Mouse (Mus musculus): ENCODE data around the gene Lyrm1.

Lyrm1 gene

DNA sequence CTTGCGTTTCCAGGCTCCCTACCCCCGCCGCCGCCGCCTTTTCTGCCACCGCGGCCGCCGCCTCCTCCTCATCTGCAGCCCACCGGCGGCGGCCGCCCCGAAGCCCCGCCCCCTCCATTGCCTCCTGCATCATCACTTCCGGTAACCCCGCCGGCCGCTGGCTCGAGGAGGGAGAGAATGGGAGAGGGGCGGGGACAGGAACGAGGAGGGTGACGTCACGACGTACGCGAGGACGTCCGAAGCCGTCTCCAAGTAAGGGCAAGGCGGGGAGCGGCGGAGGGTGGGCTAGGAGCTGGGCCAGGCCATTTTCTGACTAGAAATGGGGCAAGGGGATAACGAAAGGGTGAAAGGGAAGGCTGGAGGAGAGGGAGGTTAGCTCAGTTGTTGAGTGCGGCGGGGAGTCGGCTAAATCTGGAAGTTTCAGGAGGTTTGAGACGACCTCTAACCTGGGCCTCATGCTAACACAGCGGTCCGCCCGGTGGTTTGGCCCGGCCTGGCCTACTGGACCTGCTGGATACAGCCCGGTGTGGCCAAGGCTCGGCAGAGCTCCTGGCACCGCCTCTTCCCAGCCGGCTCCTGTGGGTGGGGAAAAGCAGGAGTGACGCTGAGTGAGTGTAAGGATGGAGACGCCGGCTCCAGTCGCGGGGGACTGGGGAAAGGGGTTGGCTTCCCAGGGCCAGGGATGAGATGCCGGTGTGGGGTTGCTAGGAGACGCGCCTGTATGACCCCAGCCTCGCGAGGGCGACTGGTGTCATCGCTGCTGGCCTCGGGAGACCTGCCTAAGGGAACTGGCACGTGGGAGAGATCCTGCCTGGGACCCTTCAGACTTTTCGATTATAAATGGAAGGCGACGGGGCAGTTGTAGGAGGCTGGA, at the start of gene Lyrm1, which contains the start of gene Dcun1d3:
TSS of gene Lyrm1 (plus strand) at position 223 of the 874 bp plus-strand sequence.
TSS of gene Dcun1d3 (minus strand) at position 660 of the 874 bp plus-strand sequence.
- peak; percentile 96 for DNase-seq (ENCODE audit: extremely low spot score, low spot score)

DNA sequence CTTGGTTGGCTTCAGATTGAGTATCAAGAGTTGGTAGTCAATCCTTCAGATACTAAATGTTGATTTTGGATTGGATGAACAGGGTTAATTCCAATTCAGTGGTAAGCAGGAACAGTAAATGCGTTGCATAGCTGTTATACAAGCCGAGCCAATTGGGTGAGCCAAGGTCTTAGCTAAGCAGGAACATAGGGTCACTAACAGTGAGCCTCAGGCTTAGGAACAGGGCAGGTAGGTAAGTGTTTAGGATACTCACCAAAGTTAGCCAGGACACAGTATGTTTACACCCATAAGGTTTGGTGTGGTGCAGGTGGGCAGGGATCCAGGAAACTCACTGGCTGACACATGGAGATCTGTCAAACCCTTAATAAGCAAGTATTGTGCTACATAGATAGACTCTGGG, 48.3 kb upstream of the Lyrm1 start:
- DNase-seq (ENCODE audit: extremely low spot score, low spot score), result no peak

DNA sequence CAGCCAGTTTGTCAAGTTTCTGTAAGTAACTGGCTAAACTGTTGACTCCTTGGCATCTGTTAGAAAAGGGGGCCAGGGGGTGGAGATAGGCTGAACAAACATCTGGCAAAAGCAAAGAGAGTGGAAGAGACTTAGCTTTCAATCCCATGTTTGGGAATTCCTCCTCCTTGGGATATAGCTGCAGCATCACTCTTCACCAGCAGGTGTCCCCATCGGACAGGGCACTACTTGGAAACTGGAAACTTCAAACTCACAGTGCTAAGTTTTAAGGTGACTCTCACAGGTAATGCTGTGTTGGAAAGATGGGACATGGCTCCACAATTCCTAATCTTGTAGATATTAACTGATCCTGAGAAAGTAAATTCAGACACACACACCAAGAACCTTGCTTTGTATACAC, 46.6 kb upstream of the Lyrm1 start:
- DNase-seq (ENCODE audit: extremely low spot score, low spot score), result peak; percentile 70

DNA sequence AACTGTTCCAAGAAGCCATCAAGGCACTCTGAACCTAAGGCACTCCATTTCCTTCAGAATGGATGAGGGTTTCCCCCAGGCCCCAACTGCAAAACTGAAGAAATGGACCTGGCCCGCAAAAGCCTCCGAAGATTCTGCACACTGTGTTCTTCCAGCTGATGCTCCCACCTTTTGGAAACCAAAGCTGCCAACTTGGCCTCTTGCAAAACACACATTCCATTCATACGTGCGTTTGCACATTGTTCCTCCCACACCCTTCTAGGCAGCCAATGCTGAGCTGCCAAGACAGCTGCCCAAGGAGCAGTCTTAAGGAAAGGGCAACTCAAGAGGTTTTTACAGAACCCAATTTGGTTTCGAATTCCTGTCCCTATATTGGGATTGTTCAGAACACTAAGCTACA, 44.9 kb upstream of the Lyrm1 start:
- DNase-seq (ENCODE audit: extremely low spot score, low spot score), result no peak

DNA sequence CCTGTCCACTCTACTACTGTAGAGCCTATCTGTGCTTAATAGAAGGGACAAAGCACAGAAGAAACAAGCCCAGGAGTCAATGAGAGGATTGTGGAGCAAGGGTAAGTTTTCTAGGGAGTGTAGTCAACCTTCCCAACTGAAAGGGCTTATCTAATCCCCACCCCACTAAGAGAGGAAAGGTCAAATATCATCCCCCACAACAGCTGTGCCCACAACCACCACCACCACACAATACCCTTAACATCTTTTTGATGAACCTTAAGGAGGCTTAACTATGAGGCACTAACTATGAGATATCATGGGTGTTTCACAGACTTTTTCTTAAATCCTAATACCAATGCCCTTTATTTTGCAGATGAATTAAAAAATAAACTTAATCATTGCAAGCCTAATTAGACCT, 43.2 kb upstream of the Lyrm1 start:
- DNase-seq (ENCODE audit: extremely low spot score, low spot score), result no peak

DNA sequence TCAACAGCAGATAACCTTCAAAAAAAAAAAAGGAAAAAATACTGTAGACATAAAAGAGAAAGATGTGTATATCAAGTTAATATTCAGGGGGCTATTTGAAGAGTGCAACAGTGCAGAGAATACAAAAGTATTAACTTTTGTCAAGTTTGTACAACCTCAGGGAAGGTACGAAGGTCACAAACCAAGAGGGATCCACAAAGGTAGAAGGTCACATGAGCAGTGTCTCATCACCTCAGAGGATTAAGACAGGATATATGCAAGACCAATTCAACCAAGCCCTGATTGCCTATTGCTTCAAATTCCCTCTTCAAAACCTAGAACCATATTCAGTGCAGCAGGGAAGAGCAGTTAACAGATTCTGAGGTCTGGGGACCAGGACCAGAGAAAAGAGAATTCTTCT, 42.5 kb upstream of the Lyrm1 start:
- no peak for DNase-seq (ENCODE audit: extremely low spot score, low spot score)

DNA sequence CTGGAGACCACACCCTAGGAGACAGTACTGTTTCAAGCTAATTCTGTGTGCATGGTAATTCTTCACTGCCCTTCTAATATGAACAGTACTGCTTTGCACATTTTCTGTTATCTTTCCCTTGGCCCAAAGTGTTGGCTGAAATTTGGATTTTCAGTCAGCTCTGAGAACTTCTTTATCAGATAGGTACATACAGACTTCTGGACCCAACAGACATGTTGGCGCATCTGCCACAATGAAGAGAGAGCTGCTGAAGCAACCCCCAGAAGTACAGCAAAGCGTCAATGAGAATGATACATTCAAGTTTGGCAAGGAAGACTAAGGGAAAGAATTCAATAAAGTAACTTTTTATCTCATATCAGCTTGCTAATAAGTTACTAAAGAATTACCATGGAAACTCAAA, 41.3 kb upstream of the Lyrm1 start:
- no peak for DNase-seq (ENCODE audit: extremely low spot score, low spot score)

DNA sequence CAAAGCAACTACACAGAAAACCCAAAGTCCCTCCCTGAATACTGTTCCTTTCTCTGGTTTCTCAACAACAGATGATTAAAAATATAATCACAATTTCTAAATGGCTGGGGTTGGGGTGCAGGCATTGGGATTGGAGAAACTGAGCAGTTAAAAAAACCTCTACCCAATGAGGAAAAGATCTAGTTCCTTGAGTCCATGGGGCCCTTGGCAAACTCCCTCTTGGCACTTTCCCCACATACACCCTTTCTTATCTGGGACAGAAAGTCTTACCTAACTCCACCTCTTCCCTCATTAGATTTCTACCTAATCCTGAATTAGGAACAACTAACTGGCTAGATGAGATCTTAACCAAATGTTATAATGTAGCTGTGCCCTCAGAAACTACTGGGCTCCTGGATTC, 40.6 kb upstream of the Lyrm1 start:
- DNase-seq (ENCODE audit: extremely low spot score, low spot score), result no peak

DNA sequence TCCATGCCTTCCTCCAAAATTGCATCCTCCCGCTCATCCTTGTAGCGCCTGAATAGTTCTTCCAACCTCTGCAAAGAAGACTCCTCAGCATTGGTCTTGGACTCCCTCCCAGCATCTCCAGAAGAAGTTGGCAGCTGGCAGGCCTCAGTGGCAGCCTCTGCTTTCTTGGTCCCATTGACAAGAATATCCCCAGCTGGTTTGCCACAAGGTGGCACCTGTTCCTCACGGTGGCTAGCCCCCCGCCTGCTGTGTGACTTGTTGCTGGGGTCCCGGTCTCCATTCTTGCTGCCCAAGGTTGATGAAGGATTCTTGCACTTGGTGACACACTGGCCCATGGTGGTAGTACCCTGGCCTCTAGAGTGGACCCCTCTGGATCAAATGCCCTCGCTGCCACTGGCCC, 36.2 kb upstream of the Lyrm1 start:
- DNase-seq (ENCODE audit: extremely low spot score, low spot score), result no peak

DNA sequence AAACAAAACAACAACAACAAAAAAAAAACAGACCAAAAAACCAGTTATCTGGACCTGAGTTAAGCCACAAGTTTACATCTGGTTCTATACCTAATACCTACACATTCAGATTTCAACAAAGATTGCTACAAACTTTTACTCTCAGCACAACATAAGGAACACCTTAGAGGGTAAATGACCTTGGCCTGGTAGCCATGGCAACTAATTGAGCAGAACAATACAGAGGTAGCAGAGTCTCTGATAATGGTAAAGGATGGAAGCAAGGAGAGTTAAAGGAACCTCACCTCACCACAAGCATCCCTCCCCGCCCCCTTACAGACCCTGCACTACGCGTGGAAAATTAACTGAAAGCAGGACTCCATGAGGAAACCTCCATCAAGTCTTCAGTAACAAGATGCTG, 35.5 kb upstream of the Lyrm1 start:
- DNase-seq (ENCODE audit: extremely low spot score, low spot score), result no peak

DNA sequence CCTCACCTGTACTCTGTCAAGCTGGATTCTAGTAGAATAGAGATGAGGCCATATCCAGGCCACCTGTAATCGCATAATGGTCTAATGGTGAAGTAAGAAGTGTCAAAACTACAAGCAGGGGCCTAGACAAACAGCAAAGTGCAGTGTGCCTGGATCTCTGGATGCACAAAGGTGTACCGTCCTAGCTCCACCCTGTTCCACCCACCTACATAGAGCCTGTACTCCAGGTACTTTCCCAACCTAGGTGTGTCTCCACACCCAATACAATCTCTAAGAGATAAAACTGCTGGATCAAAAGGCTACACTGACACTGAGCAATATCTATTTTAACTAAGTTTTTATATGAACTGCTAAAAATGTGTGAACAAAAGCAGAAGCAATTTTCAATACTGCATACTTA, 35.1 kb upstream of the Lyrm1 start:
- no peak for DNase-seq (ENCODE audit: extremely low spot score, low spot score)

DNA sequence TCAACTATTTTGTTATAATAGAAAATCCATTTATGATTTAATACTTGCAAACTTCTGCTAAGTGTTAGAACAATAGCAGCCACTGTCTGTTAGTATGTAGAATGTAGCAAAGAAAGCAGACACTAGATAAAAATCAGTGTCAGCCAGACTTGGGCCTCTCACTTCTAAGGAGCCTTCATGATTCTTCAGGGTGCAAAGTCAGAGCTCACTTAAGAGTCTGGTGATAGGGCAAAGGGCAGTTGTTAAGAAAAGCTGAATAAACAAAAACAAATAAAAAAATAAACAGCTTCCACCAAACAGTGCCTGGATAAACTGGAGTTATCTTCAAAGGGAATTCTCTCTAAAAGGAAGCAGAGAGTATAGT, 34.7 kb upstream of the Lyrm1 start:
- DNase-seq (ENCODE audit: extremely low spot score, low spot score), result no peak

DNA sequence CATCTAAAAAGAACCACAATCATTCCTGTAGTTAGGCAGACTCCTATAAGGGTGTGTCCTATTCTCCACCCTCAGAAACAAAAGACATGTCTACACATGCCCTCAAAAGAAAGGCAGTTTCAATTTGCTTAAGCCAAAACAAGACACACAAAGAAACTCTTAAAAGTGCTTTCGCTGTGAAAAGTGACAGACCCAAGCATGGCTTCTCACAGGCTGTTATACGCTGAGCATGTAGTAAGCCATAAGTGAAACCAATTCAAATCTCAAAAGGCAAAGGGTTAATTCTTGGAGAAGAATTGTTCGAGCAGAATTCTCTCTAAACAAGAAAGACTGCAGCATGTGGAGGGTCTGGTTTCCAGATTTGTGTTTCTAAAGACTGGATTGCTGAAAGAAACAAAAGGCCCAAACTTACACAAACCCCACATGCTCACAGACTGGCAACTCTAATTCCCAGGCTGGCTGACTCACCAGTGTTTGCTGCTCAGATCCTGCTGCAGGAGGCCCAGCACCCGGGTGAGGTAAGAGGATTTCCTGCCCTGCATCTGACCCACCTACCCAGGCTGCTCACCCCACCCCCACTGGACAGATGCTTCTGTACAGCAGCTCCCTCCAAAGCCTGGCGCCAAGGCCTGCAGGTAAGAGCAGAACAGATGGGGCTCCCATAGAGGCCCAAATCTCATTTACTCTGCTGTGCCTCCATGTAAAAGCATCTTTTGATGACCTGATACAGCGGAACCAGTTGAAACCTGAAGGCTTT, 34.1 kb upstream of the Lyrm1 start:
- DNase-seq (ENCODE audit: extremely low spot score, low spot score), result peak; percentile 59

DNA sequence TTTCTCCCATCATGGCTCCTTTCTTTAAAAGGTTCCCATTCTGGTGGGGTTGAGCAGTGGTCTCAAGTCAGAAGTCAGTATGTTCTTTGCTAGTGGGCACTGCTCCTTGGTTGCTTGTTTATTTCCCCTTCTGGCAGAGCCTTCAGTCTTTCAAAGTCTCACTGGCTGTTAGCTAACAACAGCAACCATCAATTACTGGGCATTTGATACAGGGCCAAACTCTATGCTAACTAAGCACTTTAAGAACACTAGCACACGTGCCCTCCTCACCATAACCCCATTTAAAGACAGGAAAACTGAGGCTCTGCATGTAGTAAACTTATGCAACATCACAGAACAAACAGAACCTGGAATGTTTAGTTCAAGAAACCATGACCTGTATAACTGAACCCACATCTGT, 33.5 kb upstream of the Lyrm1 start:
- DNase-seq (ENCODE audit: extremely low spot score, low spot score), result no peak

DNA sequence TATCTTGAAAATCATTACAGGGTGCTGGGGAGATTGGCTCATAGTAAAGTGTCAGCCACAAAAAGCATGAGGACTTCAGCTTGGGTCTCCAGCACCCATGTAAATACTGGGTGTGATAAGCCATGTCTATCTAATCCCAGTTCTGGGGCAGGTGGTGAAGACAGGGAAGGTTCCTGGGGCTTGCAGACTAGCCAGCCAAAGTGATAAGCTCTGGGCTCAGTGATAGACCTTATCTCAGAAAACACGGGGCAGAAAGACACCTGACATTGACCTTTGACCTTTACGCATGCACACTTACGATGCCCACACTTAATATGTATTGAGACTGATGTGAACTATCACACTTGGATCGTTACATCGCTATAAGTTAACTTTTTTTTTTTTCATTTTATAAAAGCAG, 31.2 kb upstream of the Lyrm1 start:
- no peak for DNase-seq (ENCODE audit: extremely low spot score, low spot score)

DNA sequence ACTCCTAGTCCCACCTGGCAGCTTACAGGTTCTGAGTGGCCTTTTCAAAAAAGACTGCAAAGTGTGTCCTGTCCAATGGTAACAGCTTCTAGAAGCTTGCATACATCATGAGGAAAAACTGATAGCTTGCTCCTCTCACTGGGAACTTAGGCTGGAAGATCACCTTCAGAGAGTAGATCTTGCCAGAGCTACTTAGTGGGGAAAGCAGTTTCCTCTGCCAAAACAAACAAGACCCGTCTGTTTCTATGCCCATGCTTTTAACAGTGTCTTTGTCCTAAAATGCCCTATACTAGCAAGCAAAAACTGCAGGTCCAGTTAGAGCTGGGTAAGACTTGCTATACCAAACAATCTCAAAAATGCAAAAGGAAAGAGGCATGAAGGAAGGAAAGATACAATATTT, 29.5 kb upstream of the Lyrm1 start:
- DNase-seq (ENCODE audit: extremely low spot score, low spot score), result no peak

DNA sequence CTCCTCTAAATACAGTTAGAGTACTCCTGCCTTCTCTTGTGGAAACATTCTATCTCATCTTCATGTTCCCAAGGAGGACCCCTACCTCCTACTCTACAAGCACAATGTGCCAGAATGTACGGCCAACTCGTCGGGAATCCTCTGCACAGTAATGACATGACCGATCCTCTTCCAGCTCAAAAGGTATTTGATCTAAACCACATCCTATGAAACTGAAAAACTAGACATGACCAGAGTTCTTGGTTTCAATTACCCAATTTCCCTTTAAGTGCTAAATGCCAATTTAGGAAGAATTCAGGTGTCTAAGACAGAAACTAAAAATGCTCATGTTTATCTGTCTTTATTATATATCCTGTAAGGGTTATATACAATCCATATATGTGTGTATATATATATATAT, 23.5 kb upstream of the Lyrm1 start:
- no peak for DNase-seq (ENCODE audit: extremely low spot score, low spot score)

DNA sequence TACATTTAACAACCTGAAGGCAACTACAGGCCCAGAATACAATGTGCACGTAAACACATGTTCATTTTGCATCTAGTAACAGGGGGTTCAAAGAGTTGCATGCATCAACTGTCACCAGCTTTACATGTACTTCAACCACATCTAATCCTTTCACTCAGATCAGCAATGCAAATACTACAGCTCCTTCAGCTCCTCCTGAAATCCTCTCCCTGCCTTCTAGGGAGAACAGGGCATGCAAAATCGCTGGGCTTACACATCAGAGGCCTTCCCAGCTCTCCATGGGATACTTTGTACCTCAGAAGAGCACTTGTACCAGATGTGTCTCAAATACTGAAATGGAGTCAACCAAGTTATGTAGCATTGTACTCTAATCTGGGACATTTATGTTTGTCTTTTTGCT, 22.6 kb upstream of the Lyrm1 start:
- DNase-seq (ENCODE audit: extremely low spot score, low spot score), result no peak

DNA sequence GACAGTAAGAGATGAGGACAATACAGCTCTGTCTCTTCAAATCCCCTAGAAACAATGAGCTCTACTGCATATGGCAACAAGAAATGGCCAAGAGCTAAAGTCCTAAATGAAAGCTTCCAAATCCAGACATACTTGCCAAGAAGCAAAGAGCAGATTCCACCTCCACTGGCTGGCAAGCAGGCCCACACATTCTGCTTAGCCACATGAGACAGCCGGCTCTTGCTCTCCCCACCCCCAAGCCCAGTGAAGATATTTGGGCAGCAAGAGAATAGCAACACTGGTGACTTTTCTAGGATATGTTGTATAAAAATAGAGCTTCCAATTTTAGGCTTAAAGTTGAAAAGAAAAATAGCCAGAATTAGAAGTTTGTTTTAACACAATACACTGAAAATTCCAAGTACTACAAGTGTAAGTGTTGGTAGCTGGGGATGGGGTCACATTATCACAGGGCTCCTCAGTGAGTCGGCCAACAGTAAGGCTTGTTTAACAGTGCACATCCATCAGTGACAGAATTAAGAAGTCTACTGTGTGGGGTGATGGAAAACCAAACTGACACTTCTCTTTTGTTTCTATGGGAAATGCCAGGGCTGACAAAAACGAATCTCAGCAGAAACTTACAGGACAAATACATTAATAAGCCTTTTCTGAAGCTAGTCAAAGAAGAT, 19.8 kb upstream of the Lyrm1 start:
- no peak for DNase-seq (ENCODE audit: extremely low spot score, low spot score)

DNA sequence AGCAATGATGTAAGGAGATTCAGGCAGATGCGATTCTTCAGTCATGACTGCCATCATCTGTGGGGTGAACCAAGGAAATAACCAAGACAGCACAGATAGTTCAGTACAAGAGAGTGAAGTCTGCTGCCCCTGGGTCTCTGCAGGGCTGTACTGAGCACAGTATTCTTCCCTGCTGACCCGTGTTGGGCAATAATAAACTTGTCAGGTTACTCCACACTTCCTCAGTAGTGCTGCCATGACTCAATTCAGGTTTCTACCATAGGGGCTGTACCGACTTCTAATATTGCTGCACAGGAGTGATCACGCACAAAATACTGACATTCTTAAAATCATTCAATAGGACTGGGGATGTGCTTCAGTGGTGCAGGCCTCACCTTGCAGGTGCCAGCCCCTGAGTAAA, 16.5 kb upstream of the Lyrm1 start:
- DNase-seq (ENCODE audit: extremely low spot score, low spot score), result no peak

DNA sequence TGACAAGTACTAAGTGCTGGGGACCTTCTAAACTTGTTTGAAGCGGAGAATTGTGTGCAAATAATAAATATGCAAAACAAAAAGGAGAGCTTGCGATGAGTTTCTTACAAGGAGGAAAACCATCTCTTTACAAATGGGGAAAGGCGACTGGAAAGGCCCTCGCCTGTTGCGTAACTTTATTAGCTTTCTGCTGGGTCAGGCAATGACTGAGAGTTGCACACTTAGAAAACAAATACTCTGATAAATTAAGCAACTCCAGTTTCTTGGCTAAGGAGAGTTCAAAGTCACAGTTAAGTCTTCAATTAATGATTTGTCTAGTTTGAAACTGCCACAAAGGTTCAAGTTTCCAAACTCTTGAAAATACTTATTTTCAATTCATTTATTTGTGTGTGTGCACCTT, 15.3 kb upstream of the Lyrm1 start:
- no peak for DNase-seq (ENCODE audit: extremely low spot score, low spot score)

DNA sequence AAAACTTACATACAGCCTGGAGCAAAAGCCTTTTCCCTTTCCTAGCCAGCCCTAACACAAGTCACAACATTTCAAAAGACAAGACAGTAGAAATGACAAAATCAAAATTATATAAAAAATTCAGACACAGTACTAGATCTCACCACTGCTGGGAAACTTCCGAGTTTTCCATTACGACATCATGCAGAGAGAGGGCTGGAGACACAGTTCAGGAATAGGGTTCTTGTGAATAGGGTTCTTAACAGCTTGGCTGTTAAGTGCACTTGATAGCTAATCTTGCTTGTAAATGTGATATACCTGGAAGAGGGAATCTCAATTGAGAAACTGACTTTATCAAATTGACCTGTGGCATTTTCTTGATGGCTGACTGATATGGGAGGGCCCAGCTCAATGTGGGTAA, 14.4 kb upstream of the Lyrm1 start:
- no peak for DNase-seq (ENCODE audit: extremely low spot score, low spot score)

Data from neural tube, embryonic 10.5 days (tissue).